Mouse (Mus musculus) bone marrow macrophage, adult 2 months (primary cell): Measurements from ENCODE around the gene Foxk2.

Experiments
- CTCF ChIP-seq: IDR thresholded peaks from 2 replicates; pipeline ENCODE4 v1.5.1; 2012; ENCODE audit warnings: low read depth, mild to moderate bottlenecking, low read length, moderate library complexity
- POLR2A ChIP-seq: IDR thresholded peaks from 2 replicates; pipeline ENCODE4 v1.6.1; 2012; ENCODE audit warnings: mild to moderate bottlenecking, low read depth, low read length, borderline replicate concordance

- no peak for TF ChIP-seq CTCF
- TF ChIP-seq POLR2A, result no peak
Measured at GRCm38 (mm10) chr11:121239669-121240068, 20.1 kb upstream of the Foxk2 start.
